Mouse (Mus musculus) stomach, embryonic 16.5 days (tissue): ENCODE measurements around the gene Hoxd9. TPM values are rescaled to one million over a fixed set of nuclear protein-coding genes. Genes with fewer than 3 reads are reported as not detected.

Experiments used
- ATAC-seq: fragments of 200-750 bp; cut with Nextera tagmentation; 2 replicates; pipeline ENCODE4 v1.8.0; 2017; ENCODE audit warnings: moderate number of reproducible peaks, moderate TSS enrichment; ENCODE audit not compliant: insufficient read depth, low FRiP score
- H3K27ac ChIP-seq: fragments of 300-500 bp; sonication (generic); 2 replicates; pipeline ENCODE4 v1.5.1; 2014; ENCODE audit warnings: low read length
- H3K27me3 ChIP-seq: fragments of 300-500 bp; sonication (generic); 2 replicates; pipeline ENCODE4 v1.6.1; 2014; ENCODE audit warnings: low read length, control low read depth, mixed read lengths; ENCODE audit not compliant: control insufficient read depth, insufficient read depth
- H3K36me3 ChIP-seq: fragments of 300-500 bp; sonication (generic); 2 replicates; pipeline ENCODE4 v1.6.1; 2014; ENCODE audit warnings: low read length; ENCODE audit not compliant: control insufficient read depth, insufficient read depth
- H3K4me1 ChIP-seq: fragments of 300-500 bp; sonication (generic); 2 replicates; pipeline ENCODE4 v1.6.1; 2014; ENCODE audit warnings: low read length, control low read depth, mixed read lengths; ENCODE audit not compliant: control insufficient read depth, insufficient read depth
- H3K4me2 ChIP-seq: fragments of 300-500 bp; sonication (generic); 2 replicates; pipeline ENCODE4 v1.6.1; 2014; ENCODE audit warnings: low read depth, low read length, mixed read lengths
- H3K4me3 ChIP-seq: fragments of 300-500 bp; sonication (generic); replicated peaks from 2 replicates; pipeline ENCODE4 v1.5.1; 2014; ENCODE audit warnings: mild to moderate bottlenecking, low read length
- H3K9ac ChIP-seq: fragments of 300-500 bp; sonication (generic); 2 replicates; pipeline ENCODE4 v1.6.1; 2014; ENCODE audit warnings: low read length
- H3K9me3 ChIP-seq: fragments of 300-500 bp; sonication (generic); replicated peaks from 2 replicates; pipeline ENCODE4 v1.6.1; 2016; ENCODE audit warnings: low read length, control low read depth; ENCODE audit not compliant: control insufficient read depth
- WGBS: fragments of 180-500 bp; shearing (Covaris S2); extraction: QIAGEN DNeasy Blood & Tissue Kit; methylation state at CpG from one replicate; pipeline ENCODE4 v1.1.7; 2014; 5-methylcytosine and 5-hydroxymethylcytosine counted together
- polyA plus RNA-seq: library from polyadenylated mRNA; unstranded; fragments of >200 nt; fragmentation: Nextera tagmentation; extraction: Ambion mirVana; gene quantifications from 2 replicates; pipeline ENCODE4 v1.2.1, GENCODE M21; 2015

The Hoxd9 gene
- polyA plus RNA-seq, 1 experiment from 2014 or later = 0.53 TPM

GRCm38 (mm10) chr2:74681594-74682531, 15.7 kb upstream of the Hoxd9 start:
- H3K4me3 ChIP-seq = peak overlapping the region; percentile 21
- H3K9ac ChIP-seq = no peak overlapping the region
- H3K27ac ChIP-seq = no peak overlapping the region
- peak; percentile 57; the same call in 1 of the 2 replicates for ATAC-seq
- 1% methylated on average over 78 of the region's 78 CpGs for WGBS
- no peaks in the 10 kb centered on the region for H3K36me3 ChIP-seq
- H3K27me3 ChIP-seq = peaks cover 92% of the 10 kb centered on the region
- H3K4me2 ChIP-seq = peak overlapping the region; percentile 25
- no peaks in the 10 kb centered on the region for H3K9me3 ChIP-seq
- peaks cover 10% of the 10 kb centered on the region for H3K4me1 ChIP-seq

- H3K4me1 ChIP-seq = peaks cover 10% of the 10 kb centered on the region
- no peak for ATAC-seq
- H3K27ac ChIP-seq = no peak overlapping the region
- H3K4me3 ChIP-seq = peak overlapping the region; percentile 21
- no peaks in the 10 kb centered on the region for H3K36me3 ChIP-seq
- H3K9ac ChIP-seq = no peak overlapping the region
- no peaks in the 10 kb centered on the region for H3K9me3 ChIP-seq
- 2% methylated on average over 35 of the region's 51 CpGs for WGBS
- peak overlapping the region; percentile 25; the same call in 1 of the 2 replicates for H3K4me2 ChIP-seq
- H3K27me3 ChIP-seq = peaks cover 93% of the 10 kb centered on the region
These were observed 14.7 kb upstream of the Hoxd9 start for GRCm38 (mm10) chr2:74682796-74683195.

GRCm38 (mm10) chr2:74683471-74683951, 14.0 kb upstream of the Hoxd9 start:
- ATAC-seq = no peak
- WGBS = 1% methylated on average over 18 of the region's 18 CpGs
- Histone ChIP-seq H3K27ac (no peak overlapping the region), H3K9ac (no peak overlapping the region), H3K9me3 (no peaks in the 10 kb centered on the region), H3K4me2 (no peak overlapping the region), H3K27me3 (peaks cover 93% of the 10 kb centered on the region), H3K4me3 (no peak overlapping the region), H3K4me1 (peaks cover 10% of the 10 kb centered on the region), H3K36me3 (no peaks in the 10 kb centered on the region)

GRCm38 (mm10) chr2:74684106-74684505, 13.4 kb upstream of the Hoxd9 start:
- WGBS = 3% methylated on average over 12 of the region's 12 CpGs
- ATAC-seq = no peak
- no peak overlapping the region for H3K27ac ChIP-seq
- no peak overlapping the region for H3K4me3 ChIP-seq
- no peak overlapping the region for H3K4me2 ChIP-seq
- H3K4me1 ChIP-seq = peaks cover 10% of the 10 kb centered on the region
- H3K9me3 ChIP-seq = no peaks in the 10 kb centered on the region
- H3K9ac ChIP-seq = no peak overlapping the region
- peaks cover 92% of the 10 kb centered on the region for H3K27me3 ChIP-seq
- no peaks in the 10 kb centered on the region for H3K36me3 ChIP-seq

GRCm38 (mm10) chr2:74685059-74685603, 12.4 kb upstream of the Hoxd9 start:
- Histone ChIP-seq H3K4me1 (peaks cover 10% of the 10 kb centered on the region), H3K27me3 (peaks cover 92% of the 10 kb centered on the region), H3K4me3 (no peak overlapping the region), H3K9ac (no peak overlapping the region), H3K9me3 (no peaks in the 10 kb centered on the region), H3K27ac (no peak overlapping the region), H3K4me2 (no peak overlapping the region), H3K36me3 (no peaks in the 10 kb centered on the region)
- 14% methylated on average over 4 of the region's 4 CpGs for WGBS
- no peak for ATAC-seq

- no peak overlapping the region for H3K27ac ChIP-seq
- peaks cover 87% of the 10 kb centered on the region for H3K27me3 ChIP-seq
- no peak overlapping the region for H3K9ac ChIP-seq
- ATAC-seq = no peak
- WGBS = 6% methylated on average over 17 of the region's 17 CpGs
- H3K36me3 ChIP-seq = no peaks in the 10 kb centered on the region
- no peak overlapping the region for H3K4me2 ChIP-seq
- H3K4me1 ChIP-seq = peaks cover 10% of the 10 kb centered on the region
- H3K9me3 ChIP-seq = no peaks in the 10 kb centered on the region
- H3K4me3 ChIP-seq = no peak overlapping the region
These were observed 11.1 kb upstream of the Hoxd9 start for GRCm38 (mm10) chr2:74686301-74686987.

GRCm38 (mm10) chr2:74686988-74687697, 10.4 kb upstream of the Hoxd9 start:
- Histone ChIP-seq H3K4me3 (no peak overlapping the region), H3K9me3 (no peaks in the 10 kb centered on the region), H3K4me1 (peaks cover 5% of the 10 kb centered on the region), H3K4me2 (no peak overlapping the region), H3K27me3 (peaks cover 87% of the 10 kb centered on the region), H3K36me3 (no peaks in the 10 kb centered on the region), H3K27ac (no peak overlapping the region), H3K9ac (no peak overlapping the region)
- 2% methylated on average over 27 of the region's 27 CpGs for WGBS
- no peak for ATAC-seq

DNA sequence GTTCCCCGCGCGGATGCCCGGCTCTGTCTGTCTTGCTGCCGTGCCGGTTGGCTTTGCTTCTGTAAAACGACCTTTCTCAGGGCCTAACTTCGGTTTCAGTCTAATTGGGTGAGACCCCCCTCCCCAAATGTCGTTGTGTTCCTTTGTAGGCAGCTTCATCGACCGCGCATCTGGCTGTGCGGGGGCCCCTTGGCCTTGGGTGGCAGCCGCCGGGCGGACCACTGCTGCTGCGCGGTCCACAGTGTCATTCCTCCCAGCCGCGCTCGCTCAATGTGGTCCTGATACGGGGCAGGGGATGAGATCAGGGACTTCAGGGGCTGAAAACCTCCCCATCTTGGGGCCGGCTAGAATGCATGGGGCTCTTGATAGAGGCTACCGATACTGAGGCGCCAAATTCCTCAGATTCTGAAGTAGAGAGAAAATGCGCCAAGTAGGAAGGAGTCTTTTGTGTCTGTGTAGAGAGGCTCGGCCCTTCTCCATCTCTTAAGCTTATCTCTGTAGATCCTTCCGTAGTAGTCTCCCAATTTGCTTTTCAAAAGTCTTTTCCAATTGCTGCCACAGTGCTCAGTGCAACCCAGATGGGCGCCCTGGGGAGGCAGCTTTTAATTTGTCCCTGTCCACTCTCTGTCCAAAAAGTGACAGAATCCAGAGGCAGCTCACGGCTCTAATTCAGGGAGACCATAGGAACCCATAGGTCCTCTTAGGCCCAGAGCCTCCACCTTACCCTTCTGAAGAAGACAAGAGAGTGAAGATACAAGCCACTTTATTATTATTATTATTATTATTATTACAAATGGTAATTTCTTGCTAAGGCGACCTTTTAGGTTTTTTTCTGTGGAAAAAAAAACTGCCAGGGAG, 9.6 kb upstream of the Hoxd9 start:
- H3K4me2 ChIP-seq = no peak overlapping the region
- WGBS = 2% methylated on average over 31 of the region's 31 CpGs
- H3K4me3 ChIP-seq = no peak overlapping the region
- H3K9me3 ChIP-seq = no peaks in the 10 kb centered on the region
- H3K27me3 ChIP-seq = peaks cover 86% of the 10 kb centered on the region
- no peak overlapping the region for H3K9ac ChIP-seq
- H3K36me3 ChIP-seq = no peaks in the 10 kb centered on the region
- H3K4me1 ChIP-seq = peaks cover under 1% of the 10 kb centered on the region
- no peak for ATAC-seq
- no peak overlapping the region for H3K27ac ChIP-seq
